Comparison of ENCODE assay signal across 22 mouse cellular contexts in the genomic region with DNA sequence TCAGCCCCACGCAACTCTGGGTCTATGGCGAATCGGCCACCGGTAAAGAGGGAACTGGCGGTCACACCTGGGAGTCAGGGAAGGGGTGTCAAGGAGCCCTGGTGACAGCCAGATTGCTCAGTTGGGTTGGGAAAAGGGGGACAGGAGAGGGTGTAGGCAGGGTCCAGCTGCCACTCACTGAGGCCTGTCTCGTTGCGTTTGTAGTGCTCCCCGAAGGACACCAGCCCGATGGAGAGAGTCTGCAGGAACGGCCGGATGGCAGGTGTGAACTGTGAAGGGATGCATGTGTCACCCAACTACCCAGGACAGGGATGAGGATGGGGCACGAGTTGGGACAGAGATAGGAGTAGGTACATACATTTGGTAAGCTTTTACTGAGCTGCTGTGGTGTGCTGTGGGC. TPM values are rescaled to one million over a fixed set of nuclear protein-coding genes. Genes with fewer than 3 reads are reported as not detected.
DNase-seq lines count a peak whose midpoint lies in the region; ATAC-seq and TF ChIP-seq lines count a peak whose summit lies in the region.
"Had no signal": no experiment of that assay in that cellular context is flagged by ENCODE, and none has a peak within 500 bp of the region (broad histone marks: within the 10 kb centered on the region; RNA-seq: fewer than 3 reads in every experiment).

No protein-coding gene starts in this region.

- no peak for ATAC-seq in cerebellum, adult (ENCODE audit: insufficient number of reproducible peaks, low FRiP score, low TSS enrichment)
- ATAC-seq in hindbrain, postnatal 0 days, result no peak
- no peak for ATAC-seq in hindbrain, embryonic 14.5 days (ENCODE audit: low FRiP score)
- ATAC-seq in megakaryocyte, adult 5-6 weeks (ENCODE audit: poor library complexity, severe bottlenecking), result no peak
- ATAC-seq in stomach, postnatal 0 days (ENCODE audit: low FRiP score, low TSS enrichment), result no peak
- ATAC-seq: forebrain, embryonic 14.5 days; Patski had no signal

- WGBS in hindbrain, postnatal 0 days, result 94% methylated on average over 12 of the region's 12 CpGs
- 95% methylated on average over 12 of the region's 12 CpGs for WGBS in hindbrain, embryonic 14.5 days
- 88% methylated on average over 12 of the region's 12 CpGs for WGBS in stomach, postnatal 0 days

- H3K4me2 ChIP-seq in hindbrain, postnatal 0 days (ENCODE audit: low read depth, low read length), result no peak overlapping the region
- no peak overlapping the region for H3K4me2 ChIP-seq in hindbrain, embryonic 14.5 days (replicated peaks)
- H3K4me2 ChIP-seq in stomach, postnatal 0 days (replicated peaks; ENCODE audit: low read depth), result no peak overlapping the region
- H3K4me2 ChIP-seq: neural tube, embryonic 13.5 days had no signal

- H3K4me1 ChIP-seq in hindbrain, postnatal 0 days (ENCODE audit: insufficient read depth, low read length), result 0 out of 2 replicates have a peak, but pooled peaks cover 5% of the 10 kb centered on the region
- H3K4me1 ChIP-seq in hindbrain, embryonic 14.5 days (replicated peaks; ENCODE audit: control insufficient read depth, insufficient read depth, low read length), result peaks cover 5% of the 10 kb centered on the region; the same call in 1 of the 2 replicates
- peaks cover 64% of the 10 kb centered on the region for H3K4me1 ChIP-seq in megakaryocyte, embryonic 14.5 days
- H3K4me1 ChIP-seq in stomach, postnatal 0 days (replicated peaks; ENCODE audit: control insufficient read depth, insufficient read depth), result peaks cover 12% of the 10 kb centered on the region

- H3K27ac ChIP-seq in hindbrain, postnatal 0 days, result peak overlapping the region; percentile 73; the same call in 1 of the 2 replicates
- no peak overlapping the region for H3K27ac ChIP-seq in hindbrain, embryonic 14.5 days
- peak overlapping the region; percentile 82; the same call in 1 of the 2 replicates for H3K27ac ChIP-seq in stomach, postnatal 0 days (replicated peaks)
- H3K27ac ChIP-seq: liver, embryonic 14.5 days; neural tube, embryonic 13.5 days had no signal

- H3K4me3 ChIP-seq in hindbrain, postnatal 0 days (ENCODE audit: low read length), result no peak overlapping the region
- no peak overlapping the region for H3K4me3 ChIP-seq in hindbrain, embryonic 14.5 days (replicated peaks; ENCODE audit: low read length)
- H3K4me3 ChIP-seq in megakaryocyte, embryonic 14.5 days (replicated peaks), result peak overlapping the region; percentile 5
- no peak overlapping the region for H3K4me3 ChIP-seq in stomach, postnatal 0 days (ENCODE audit: low read depth, low read length)
- H3K4me3 ChIP-seq: neural tube, embryonic 13.5 days had no signal

- H3K36me3 ChIP-seq in hindbrain, postnatal 0 days (ENCODE audit: insufficient read depth, low read length), result peaks cover 33% of the 10 kb centered on the region
- H3K36me3 ChIP-seq in hindbrain, embryonic 14.5 days (replicated peaks; ENCODE audit: control insufficient read depth, insufficient read depth), result peaks cover 79% of the 10 kb centered on the region
- H3K36me3 ChIP-seq in megakaryocyte, embryonic 14.5 days (replicated peaks; ENCODE audit: low read length), result peaks cover 86% of the 10 kb centered on the region
- H3K36me3 ChIP-seq in stomach, postnatal 0 days (ENCODE audit: control insufficient read depth, insufficient read depth, low read length), result peaks cover 7% of the 10 kb centered on the region

- no peak for TF ChIP-seq CTCF in hindbrain, postnatal 0 days (IDR thresholded peaks at IDR 0.05; ENCODE audit: low read depth)
- TF ChIP-seq CTCF in stomach, postnatal 0 days (IDR thresholded peaks at IDR 0.05; ENCODE audit: low read depth), result no peak

- 0 out of 2 replicates have a peak overlapping the region, but pooled peaks have one; percentile 4 for H3K9ac ChIP-seq in hindbrain, postnatal 0 days (replicated peaks; ENCODE audit: low read length)
- no peak overlapping the region for H3K9ac ChIP-seq in hindbrain, embryonic 14.5 days
- no peak overlapping the region; the same call in 1 of the 2 replicates for H3K9ac ChIP-seq in stomach, postnatal 0 days (ENCODE audit: low read length)

- DNase-seq in cerebellum, adult 9-11 months, result peak; percentile 38
- DNase-seq in hindbrain, postnatal 0 days (ENCODE audit: low spot score), result no peak
- no peak for DNase-seq in hindbrain, embryonic 14.5 days (ENCODE audit: low spot score)
- DNase-seq in stomach, postnatal 0 days (ENCODE audit: low spot score), result no peak
- no peak for DNase-seq in adrenal gland, postnatal 14 days
- DNase-seq: cerebellum, postnatal 10 days; kidney, adult 2 months; kidney, postnatal 4 days; layer of hippocampus, postnatal 36 days; right cerebral cortex, postnatal 25 days had no signal

- no peak for TF ChIP-seq EP300 in stomach, postnatal 0 days (optimal IDR thresholded peaks at IDR 0.05)

- no peaks in the 10 kb centered on the region for H3K27me3 ChIP-seq in hindbrain, postnatal 0 days (ENCODE audit: insufficient read depth, low read length)
- H3K27me3 ChIP-seq in hindbrain, embryonic 14.5 days (ENCODE audit: control insufficient read depth, insufficient read depth, low read length), result peaks cover 5% of the 10 kb centered on the region; the same call in 1 of the 2 replicates
- H3K27me3 ChIP-seq in megakaryocyte, embryonic 14.5 days (replicated peaks), result peaks cover 11% of the 10 kb centered on the region
- no peaks in the 10 kb centered on the region for H3K27me3 ChIP-seq in stomach, postnatal 0 days (ENCODE audit: control insufficient read depth, insufficient read depth, low read length)
- H3K27me3 ChIP-seq: Patski had no signal

- H3K9me3 ChIP-seq in hindbrain, postnatal 0 days (ENCODE audit: low read length), result no peaks in the 10 kb centered on the region
- no peaks in the 10 kb centered on the region for H3K9me3 ChIP-seq in hindbrain, embryonic 14.5 days (ENCODE audit: control insufficient read depth, low read length)
- no peaks in the 10 kb centered on the region for H3K9me3 ChIP-seq in megakaryocyte, embryonic 14.5 days
- no peaks in the 10 kb centered on the region for H3K9me3 ChIP-seq in stomach, postnatal 0 days (ENCODE audit: control insufficient read depth, low read length)
- H3K9me3 ChIP-seq: neural tube, embryonic 13.5 days had no signal

RNA-seq across cellular contexts. Expression of a gene that starts 13.3 kb away (rescaled TPM):
- total RNA-seq in hindbrain, postnatal 0 days (2014; rRNA removed), result 9.6 and 18.7 TPM in 2 replicates
- polyA plus RNA-seq in hindbrain, postnatal 0 days (2015; fragmentation: Nextera tagmentation; extraction: Ambion mirVana), result 7.8 and 9.1 TPM in 2 replicates
- 4.6 and 5.7 TPM in 2 replicates for polyA plus RNA-seq in hindbrain, embryonic 14.5 days (2014; fragmentation: Nextera tagmentation; extraction: Ambion mirVana)
- polyA plus RNA-seq in megakaryocyte, embryonic 14.5 days (2012; ENCODE audit: insufficient read depth, low replicate concordance), result 5.0 and 9.1 TPM in 2 replicates
- total RNA-seq in megakaryocyte, adult 5-6 weeks (2015), result 17.4 and 20.6 TPM in 2 replicates
- total RNA-seq in megakaryocyte, adult 5-6 weeks (2017), result 17.3 and 23.6 TPM in 2 replicates
- 10.3 and 12.5 TPM in 2 replicates for polyA plus RNA-seq in stomach, postnatal 0 days (2015; fragmentation: Nextera tagmentation; extraction: Ambion mirVana)
- 400 and 439 TPM in 2 replicates for total RNA-seq in adrenal gland, postnatal 14 days (2021)

RNA-seq across cellular contexts. Expression of a gene that starts 15.7 kb away (rescaled TPM):
- total RNA-seq in hindbrain, postnatal 0 days (2014; rRNA removed), result not detected in 2 replicates
- 0.30 and 0.89 TPM in 2 replicates for polyA plus RNA-seq in hindbrain, postnatal 0 days (2015; fragmentation: Nextera tagmentation; extraction: Ambion mirVana)
- not detected in 2 replicates for polyA plus RNA-seq in hindbrain, embryonic 14.5 days (2014; fragmentation: Nextera tagmentation; extraction: Ambion mirVana)
- polyA plus RNA-seq in megakaryocyte, embryonic 14.5 days (2012; ENCODE audit: insufficient read depth, low replicate concordance), result not detected in 2 replicates
- not detected in 2 replicates for total RNA-seq in megakaryocyte, adult 5-6 weeks (2015)
- not detected in 2 replicates for total RNA-seq in megakaryocyte, adult 5-6 weeks (2017)
- polyA plus RNA-seq in stomach, postnatal 0 days (2015; fragmentation: Nextera tagmentation; extraction: Ambion mirVana), result 4,615 and 4,883 TPM in 2 replicates
- total RNA-seq in adrenal gland, postnatal 14 days (2021), result not detected in 2 replicates
- total RNA-seq: gastrocnemius, adult 8-10 months; heart, postnatal 25 days; layer of hippocampus, postnatal 36 days; left cerebral cortex, postnatal 36 days; megakaryocyte-erythroid progenitor cell, adult 5-6 weeks; monocyte, adult 5-6 weeks had no signal
- polyA plus RNA-seq: forebrain, embryonic 14.5 days; kidney, adult 2 months; liver, embryonic 14.5 days; neural tube, embryonic 13.5 days; Patski had no signal

RNA-seq across cellular contexts. Expression of a gene that starts 27.4 kb away (rescaled TPM):
- not detected in 2 replicates for total RNA-seq in hindbrain, postnatal 0 days (2014; rRNA removed)
- polyA plus RNA-seq in hindbrain, postnatal 0 days (2015; fragmentation: Nextera tagmentation; extraction: Ambion mirVana), result 0.66 and 0.82 TPM in 2 replicates
- polyA plus RNA-seq in hindbrain, embryonic 14.5 days (2014; fragmentation: Nextera tagmentation; extraction: Ambion mirVana), result 0.67 and 0.80 TPM in 2 replicates
- not detected in 2 replicates for polyA plus RNA-seq in megakaryocyte, embryonic 14.5 days (2012; ENCODE audit: insufficient read depth, low replicate concordance)
- total RNA-seq in megakaryocyte, adult 5-6 weeks (2015), result not detected in 2 replicates
- total RNA-seq in megakaryocyte, adult 5-6 weeks (2017), result not detected in 2 replicates
- polyA plus RNA-seq in stomach, postnatal 0 days (2015; fragmentation: Nextera tagmentation; extraction: Ambion mirVana), result 6.8 and 8.8 TPM in 2 replicates
- 0.53 TPM in 1 of 2 replicates, not detected in the other for total RNA-seq in adrenal gland, postnatal 14 days (2021)
- total RNA-seq: gastrocnemius, adult 8-10 months; heart, postnatal 25 days; layer of hippocampus, postnatal 36 days; left cerebral cortex, postnatal 36 days; megakaryocyte-erythroid progenitor cell, adult 5-6 weeks; monocyte, adult 5-6 weeks had no signal
- polyA plus RNA-seq: forebrain, embryonic 14.5 days; liver, embryonic 14.5 days had no signal

Comparison
In these comparisons a context has a peak if more than half of its experiments do, and no peak if none do; other contexts are left out.
1. RNA of a gene that starts 15.7 kb away (polyA plus RNA-seq): 4,615 to 4,883 TPM in stomach, postnatal 0 days; 0.30 to 0.89 TPM in hindbrain, postnatal 0 days, not detected in hindbrain, embryonic 14.5 days and not detected in megakaryocyte, embryonic 14.5 days; every median in the first group is over 1,000 times any median in the second.